Mouse (Mus musculus) embryonic fibroblast, embryonic 13.5 days (primary cell): ENCODE measurements around the gene Wdr43.

Experiments used
- CTCF ChIP-seq: IDR thresholded peaks from 2 replicates; pipeline ENCODE4 v1.5.1; 2011; ENCODE audit warnings: mild to moderate bottlenecking, control low read depth, low read length, moderate library complexity, borderline replicate concordance; ENCODE audit not compliant: insufficient read depth
- POLR2A ChIP-seq: IDR thresholded peaks from 2 replicates; pipeline ENCODE4 v1.6.1; 2011; ENCODE audit warnings: low read depth, mild to moderate bottlenecking, control low read depth, low read length, moderate library complexity

- TF ChIP-seq CTCF (no peak), POLR2A (no peak)
Observed at GRCm38 (mm10) chr17:71705550-71706480, 90.1 kb downstream of the Wdr43 start.
